ENCODE assay signal across 9 mouse cellular contexts in the genomic region with DNA sequence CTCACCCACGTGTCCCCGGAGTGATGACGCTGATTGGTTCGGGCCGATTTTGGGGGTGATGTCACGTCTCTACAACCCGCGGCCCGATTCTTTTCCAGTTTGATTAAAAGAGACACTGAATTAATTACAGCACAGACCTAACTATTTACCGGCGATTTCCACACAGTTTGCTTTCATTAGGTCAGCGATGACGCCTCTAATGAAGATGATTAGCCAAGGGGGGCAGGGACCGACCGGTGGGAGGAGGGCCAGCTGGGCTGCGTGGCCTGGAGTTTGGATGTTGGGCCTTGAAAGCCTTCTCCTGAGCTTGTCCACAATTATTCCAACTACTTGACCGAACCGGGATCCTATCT. TPM values are rescaled to one million over a fixed set of nuclear protein-coding genes. Genes with fewer than 3 reads are reported as not detected.
DNase-seq lines count a peak whose midpoint lies in the region; ATAC-seq and TF ChIP-seq lines count a peak whose summit lies in the region.
"Had no signal": no experiment of that assay in that cellular context is flagged by ENCODE, and none has a peak within 500 bp of the region (broad histone marks: within the 10 kb centered on the region; RNA-seq: fewer than 3 reads in every experiment).

A gene (minus strand): TSS at position 156 of the 353 bp plus-strand sequence.

- H3K36me3 ChIP-seq in heart, postnatal 0 days (replicated peaks; ENCODE audit: control insufficient read depth, insufficient read depth, low read length), result no peaks in the 10 kb centered on the region
- no peaks in the 10 kb centered on the region for H3K36me3 ChIP-seq in hindbrain, embryonic 10.5 days
- H3K36me3 ChIP-seq in midbrain, embryonic 16.5 days (ENCODE audit: control insufficient read depth, insufficient read depth, low read length), result no peaks in the 10 kb centered on the region

- H3K4me3 ChIP-seq in heart, postnatal 0 days (ENCODE audit: low read depth, low read length), result peak within 1 kb of the TSS; percentile 28
- peak within 1 kb of the TSS; percentile 4 for H3K4me3 ChIP-seq in brown adipose tissue, adult 24 weeks (ENCODE audit: insufficient read depth, low read depth, low read length)
- peak within 1 kb of the TSS; percentile 43 for H3K4me3 ChIP-seq in hindbrain, embryonic 10.5 days
- H3K4me3 ChIP-seq in midbrain, embryonic 16.5 days (ENCODE audit: low read depth, low read length), result peak within 1 kb of the TSS; percentile 41

- H3K4me2 ChIP-seq in heart, postnatal 0 days (ENCODE audit: low read depth, low read length), result peak within 1 kb of the TSS; percentile 30; the same call in 1 of the 2 replicates
- H3K4me2 ChIP-seq in midbrain, embryonic 16.5 days (ENCODE audit: low read length), result peak within 1 kb of the TSS; percentile 46

- no peak for TF ChIP-seq CTCF in heart, postnatal 0 days (IDR thresholded peaks at IDR 0.05; ENCODE audit: low read depth)

- DNase-seq in heart, postnatal 0 days (ENCODE audit: low spot score), result no peak
- no peak for DNase-seq in heart, adult 11 months
- peak; percentile 29 for DNase-seq in hindbrain, embryonic 10.5 days (ENCODE audit: low spot score)
- no peak for DNase-seq in frontal cortex, postnatal 14 days (ENCODE audit: low spot score in 2 of 2)
- no peak for DNase-seq in urinary bladder, adult 2 months (ENCODE audit: low spot score)

- H3K9me3 ChIP-seq in heart, postnatal 0 days (replicated peaks; ENCODE audit: control insufficient read depth, low read length), result no peaks in the 10 kb centered on the region
- H3K9me3 ChIP-seq in hindbrain, embryonic 10.5 days, result no peaks in the 10 kb centered on the region
- H3K9me3 ChIP-seq in midbrain, embryonic 16.5 days (replicated peaks; ENCODE audit: control insufficient read depth, low read length, poor library complexity, severe bottlenecking), result no peaks in the 10 kb centered on the region

- H3K27me3 ChIP-seq in heart, postnatal 0 days (ENCODE audit: control insufficient read depth, insufficient read depth, low read length), result peaks cover 97% of the 10 kb centered on the region
- peaks cover 100% of the 10 kb centered on the region for H3K27me3 ChIP-seq in hindbrain, embryonic 10.5 days (ENCODE audit: insufficient read depth, poor library complexity, severe bottlenecking)
- peaks cover 51% of the 10 kb centered on the region for H3K27me3 ChIP-seq in midbrain, embryonic 16.5 days (ENCODE audit: control insufficient read depth, insufficient read depth, low read depth, low read length)

- TF ChIP-seq EP300 in heart, postnatal 0 days (IDR thresholded peaks at IDR 0.05; ENCODE audit: low read depth), result no peak

- no peak for ATAC-seq in heart, postnatal 0 days (ENCODE audit: insufficient read depth, low read depth)
- no peak for ATAC-seq in midbrain, embryonic 16.5 days
- ATAC-seq in megakaryocyte progenitor cell, adult 5-6 weeks (replicated peaks; ENCODE audit: poor library complexity), result no peak

- H3K9ac ChIP-seq in heart, postnatal 0 days (replicated peaks; ENCODE audit: low read depth, low read length), result no peak within 1 kb of the TSS
- peak within 1 kb of the TSS; percentile 66 for H3K9ac ChIP-seq in midbrain, embryonic 16.5 days (ENCODE audit: low read depth, low read length)

- H3K27ac ChIP-seq in heart, postnatal 0 days (ENCODE audit: low read depth), result no peak within 1 kb of the TSS
- H3K27ac ChIP-seq in brown adipose tissue, adult 24 weeks (replicated peaks; ENCODE audit: low read depth, low read length), result no peak within 1 kb of the TSS
- H3K27ac ChIP-seq in hindbrain, embryonic 10.5 days, result peak within 1 kb of the TSS; percentile 72
- peak within 1 kb of the TSS; percentile 82 for H3K27ac ChIP-seq in midbrain, embryonic 16.5 days (ENCODE audit: low read length)
- H3K27ac ChIP-seq: macrophage had no signal

- WGBS in heart, postnatal 0 days, result 5% methylated on average over 18 of the region's 18 CpGs
- 2% methylated on average over 18 of the region's 18 CpGs for WGBS in hindbrain, embryonic 10.5 days
- 1% methylated on average over 18 of the region's 18 CpGs for WGBS in midbrain, embryonic 16.5 days

- no peaks in the 10 kb centered on the region for H3K4me1 ChIP-seq in heart, postnatal 0 days (ENCODE audit: control insufficient read depth, insufficient read depth)
- H3K4me1 ChIP-seq in brown adipose tissue, adult 24 weeks (ENCODE audit: control insufficient read depth, insufficient read depth, insufficient read length, low read length), result no peaks in the 10 kb centered on the region; the same call in 1 of the 2 replicates
- peaks cover 28% of the 10 kb centered on the region for H3K4me1 ChIP-seq in hindbrain, embryonic 10.5 days (replicated peaks)
- peaks cover 6% of the 10 kb centered on the region; the same call in 1 of the 2 replicates for H3K4me1 ChIP-seq in midbrain, embryonic 16.5 days (ENCODE audit: control insufficient read depth, insufficient read depth, low read length)

RNA-seq across cellular contexts. Expression of the gene that starts here (rescaled TPM):
- total RNA-seq in heart, postnatal 0 days (2014; rRNA removed; ENCODE audit: low replicate concordance), result not detected in 2 replicates
- polyA plus RNA-seq in heart, postnatal 0 days (2015; fragmentation: Nextera tagmentation; extraction: Ambion mirVana), result not detected in 2 replicates
- polyA plus RNA-seq in brown adipose tissue, adult 24 weeks (2012; ENCODE audit: insufficient read depth, insufficient read length, missing spikeins), result not detected in 2 replicates
- 10.8 and 18.4 TPM in 2 replicates for polyA plus RNA-seq in hindbrain, embryonic 10.5 days (2016; fragmentation: Nextera tagmentation; extraction: Ambion mirVana)
- 28.9 and 35.2 TPM in 2 replicates for polyA plus RNA-seq in midbrain, embryonic 16.5 days (2015; fragmentation: Nextera tagmentation; extraction: Ambion mirVana)
- total RNA-seq in megakaryocyte progenitor cell, adult 5-6 weeks (2015), result not detected in 2 replicates
- 0.24 TPM in 1 of 2 replicates, not detected in the other for total RNA-seq in megakaryocyte progenitor cell, adult 5-6 weeks (2017)
- 0.06 TPM in 1 of 2 replicates, not detected in the other for polyA plus RNA-seq in urinary bladder, adult 2 months (2012; rRNA removed)
- polyA plus RNA-seq: macrophage had no signal

Comparison
In these comparisons a context has a peak if more than half of its experiments do, and no peak if none do; other contexts are left out.
1. RNA of the gene that starts here (polyA plus RNA-seq): 28.9 to 35.2 TPM in midbrain, embryonic 16.5 days and 10.8 to 18.4 TPM in hindbrain, embryonic 10.5 days; not detected in heart, postnatal 0 days, not detected in brown adipose tissue, adult 24 weeks and 0.06 TPM in urinary bladder, adult 2 months; every median in the first group is over 10 times any median in the second.
2. H3K27ac ChIP-seq: peak in hindbrain, embryonic 10.5 days (single experiment) and midbrain, embryonic 16.5 days (single experiment); none in heart, postnatal 0 days (single experiment) and brown adipose tissue, adult 24 weeks (single experiment).
3. Peak in every context shown above with its lines, with median percentiles within 50 percentile points of each other: H3K4me3 ChIP-seq.